Mouse (Mus musculus) kidney, embryonic 16.5 days (tissue): ENCODE measurements at regions not wholly inside any gene's neighbourhood (a gene's known extent, or its start where the extent isn't known, plus 50 kb on each side); places are given as distances from the start of the nearest gene placed in this dataset.

Source experiments
- ATAC-seq: fragments of 200-750 bp; cut with Nextera tagmentation; 2 replicates; pipeline ENCODE4 v1.8.0; 2017; ENCODE audit warnings: moderate TSS enrichment; ENCODE audit not compliant: low FRiP score, low TSS enrichment
- H3K27ac ChIP-seq: fragments of 300-500 bp; sonication (generic); 2 replicates; pipeline ENCODE4 v1.5.1; 2014; ENCODE audit warnings: low read length
- H3K27me3 ChIP-seq: fragments of 300-500 bp; sonication (generic); 2 replicates; pipeline ENCODE4 v1.6.1; 2014; ENCODE audit warnings: low read length, control low read depth, mixed read lengths; ENCODE audit not compliant: insufficient read depth
- H3K36me3 ChIP-seq: fragments of 300-500 bp; sonication (generic); 2 replicates; pipeline ENCODE4 v1.6.1; 2014; ENCODE audit warnings: low read length, control low read depth, mixed read lengths; ENCODE audit not compliant: insufficient read depth
- H3K4me1 ChIP-seq: fragments of 300-500 bp; sonication (generic); 2 replicates; pipeline ENCODE4 v1.6.1; 2014; ENCODE audit warnings: low read length, control low read depth, mixed read lengths; ENCODE audit not compliant: insufficient read depth
- H3K4me2 ChIP-seq: fragments of 300-500 bp; sonication (generic); replicated peaks from 2 replicates; pipeline ENCODE4 v1.6.1; 2014; ENCODE audit warnings: low read depth, low read length
- H3K4me3 ChIP-seq: fragments of 300-500 bp; sonication (generic); 2 replicates; pipeline ENCODE4 v1.5.1; 2014; ENCODE audit warnings: mild to moderate bottlenecking, low read length
- H3K9ac ChIP-seq: fragments of 300-500 bp; sonication (generic); replicated peaks from 2 replicates; pipeline ENCODE4 v1.6.1; 2014; ENCODE audit warnings: low read length
- H3K9me3 ChIP-seq: fragments of 300-500 bp; sonication (generic); 2 replicates; pipeline ENCODE4 v1.6.1; 2016; ENCODE audit warnings: low read length, control low read depth
- WGBS: fragments of 180-500 bp; shearing (Covaris S2); extraction: QIAGEN DNeasy Blood & Tissue Kit; methylation state at CpG from one replicate; pipeline ENCODE4 v1.1.7; 2014; 5-methylcytosine and 5-hydroxymethylcytosine counted together

- H3K9ac ChIP-seq = peak overlapping the region; percentile 59
- no peaks in the 10 kb centered on the region for H3K9me3 ChIP-seq
- peak; percentile 85 for ATAC-seq
- peaks cover 38% of the 10 kb centered on the region for H3K4me1 ChIP-seq
- no peaks in the 10 kb centered on the region for H3K36me3 ChIP-seq
- 14% methylated on average over 27 of the region's 27 CpGs for WGBS
- H3K27ac ChIP-seq = peak overlapping the region; percentile 95
- H3K4me3 ChIP-seq = peak overlapping the region; percentile 36
- H3K27me3 ChIP-seq = no peaks in the 10 kb centered on the region
- peak overlapping the region; percentile 66 for H3K4me2 ChIP-seq
Observed at GRCm38 (mm10) chr10:66920761-66921684, 174.9 kb upstream of the Jmjd1c start.

GRCm38 (mm10) chr10:66921776-66922175 lies 174.1 kb upstream of the Jmjd1c start:
- Histone ChIP-seq H3K9ac (peak overlapping the region; percentile 59), H3K4me1 (peaks cover 38% of the 10 kb centered on the region), H3K4me2 (peak overlapping the region; percentile 66; the same call in 1 of the 2 replicates), H3K9me3 (no peaks in the 10 kb centered on the region), H3K36me3 (no peaks in the 10 kb centered on the region), H3K27me3 (no peaks in the 10 kb centered on the region), H3K4me3 (no peak overlapping the region), H3K27ac (peak overlapping the region; percentile 95)
- no peak for ATAC-seq
- WGBS = 37% methylated on average over 6 of the region's 6 CpGs

GRCm38 (mm10) chr10:66922314-66922713 lies 173.6 kb upstream of the Jmjd1c start:
- WGBS = 77% methylated on average over 6 of the region's 6 CpGs

GRCm38 (mm10) chr10:66923947-66924346 lies 172.0 kb upstream of the Jmjd1c start:
- Histone ChIP-seq H3K4me2 (no peak overlapping the region), H3K4me3 (no peak overlapping the region), H3K27me3 (no peaks in the 10 kb centered on the region), H3K4me1 (peaks cover 43% of the 10 kb centered on the region), H3K9me3 (no peaks in the 10 kb centered on the region), H3K36me3 (no peaks in the 10 kb centered on the region), H3K27ac (no peak overlapping the region), H3K9ac (no peak overlapping the region)
- WGBS = 89% methylated on average over 7 of the region's 7 CpGs
- ATAC-seq = no peak

More at GRCm38 (mm10) chr10:66922314-66922713, 173.6 kb upstream of the Jmjd1c start:
- Histone ChIP-seq H3K4me2 (no peak overlapping the region), H3K4me1 (peaks cover 38% of the 10 kb centered on the region), H3K36me3 (no peaks in the 10 kb centered on the region), H3K4me3 (no peak overlapping the region), H3K27ac (peak overlapping the region; percentile 50; the same call in 1 of the 2 replicates), H3K9me3 (no peaks in the 10 kb centered on the region), H3K9ac (0 out of 2 replicates have a peak overlapping the region, but pooled peaks have one; percentile 18), H3K27me3 (no peaks in the 10 kb centered on the region)
- no peak for ATAC-seq

- H3K27me3 ChIP-seq = no peaks in the 10 kb centered on the region
- H3K36me3 ChIP-seq = no peaks in the 10 kb centered on the region
- peaks cover 39% of the 10 kb centered on the region for H3K4me1 ChIP-seq
- no peak for ATAC-seq
- no peak overlapping the region for H3K4me2 ChIP-seq
- no peak overlapping the region for H3K27ac ChIP-seq
- H3K9me3 ChIP-seq = no peaks in the 10 kb centered on the region
- H3K9ac ChIP-seq = no peak overlapping the region
- WGBS = 90% methylated on average over 16 of the region's 16 CpGs
- H3K4me3 ChIP-seq = no peak overlapping the region
Observed at GRCm38 (mm10) chr10:66924418-66924817, 171.5 kb upstream of the Jmjd1c start.

GRCm38 (mm10) chr10:66925553-66926127 lies 170.3 kb upstream of the Jmjd1c start:
- WGBS = 38% methylated on average over 6 of the region's 6 CpGs

GRCm38 (mm10) chr10:66927651-66928050 lies 168.3 kb upstream of the Jmjd1c start:
- H3K27ac ChIP-seq = no peak overlapping the region
- H3K9me3 ChIP-seq = no peaks in the 10 kb centered on the region
- no peak overlapping the region for H3K9ac ChIP-seq
- H3K36me3 ChIP-seq = no peaks in the 10 kb centered on the region
- H3K27me3 ChIP-seq = no peaks in the 10 kb centered on the region
- peaks cover 10% of the 10 kb centered on the region; the same call in 1 of the 2 replicates for H3K4me1 ChIP-seq
- 85% methylated on average over 2 of the region's 2 CpGs for WGBS
- H3K4me3 ChIP-seq = no peak overlapping the region
- H3K4me2 ChIP-seq = no peak overlapping the region
- ATAC-seq = no peak

More at GRCm38 (mm10) chr10:66925553-66926127, 170.3 kb upstream of the Jmjd1c start:
- H3K9me3 ChIP-seq = no peaks in the 10 kb centered on the region
- no peaks in the 10 kb centered on the region for H3K36me3 ChIP-seq
- H3K9ac ChIP-seq = no peak overlapping the region
- H3K27me3 ChIP-seq = no peaks in the 10 kb centered on the region
- H3K4me1 ChIP-seq = peaks cover 27% of the 10 kb centered on the region
- ATAC-seq = no peak
- H3K27ac ChIP-seq = no peak overlapping the region
- no peak overlapping the region for H3K4me2 ChIP-seq
- no peak overlapping the region for H3K4me3 ChIP-seq

- no peak overlapping the region for H3K4me3 ChIP-seq
- no peak overlapping the region for H3K9ac ChIP-seq
- H3K36me3 ChIP-seq = no peaks in the 10 kb centered on the region
- no peak overlapping the region for H3K27ac ChIP-seq
- H3K9me3 ChIP-seq = no peaks in the 10 kb centered on the region
- H3K27me3 ChIP-seq = no peaks in the 10 kb centered on the region
- H3K4me1 ChIP-seq = 0 out of 2 replicates have a peak, but pooled peaks cover 7% of the 10 kb centered on the region
- 68% methylated on average over 6 of the region's 6 CpGs for WGBS
- no peak overlapping the region for H3K4me2 ChIP-seq
- ATAC-seq = no peak
Observed at GRCm38 (mm10) chr10:66928211-66928990, 167.5 kb upstream of the Jmjd1c start.

GRCm38 (mm10) chr10:66930563-66930962 lies 165.4 kb upstream of the Jmjd1c start:
- Histone ChIP-seq H3K4me2 (no peak overlapping the region), H3K9ac (no peak overlapping the region), H3K9me3 (no peaks in the 10 kb centered on the region), H3K27ac (no peak overlapping the region), H3K27me3 (no peaks in the 10 kb centered on the region), H3K36me3 (no peaks in the 10 kb centered on the region), H3K4me1 (peaks cover 14% of the 10 kb centered on the region; the same call in 1 of the 2 replicates), H3K4me3 (no peak overlapping the region)
- WGBS = 50% methylated on average over 10 of the region's 10 CpGs
- peak; percentile 19; the same call in 1 of the 2 replicates for ATAC-seq
